Comparison of ENCODE assay signal across 8 mouse cellular contexts in genomic region chr6:28423313-28423712, GRCm38 (mm10). TPM values are rescaled to one million over a fixed set of nuclear protein-coding genes. Genes with fewer than 3 reads are reported as not detected.
DNase-seq lines count a peak whose midpoint lies in the region; ATAC-seq lines count a peak whose summit lies in the region.

TSS of gene Arf5 (plus strand) at chr6:28423560.

- peak; percentile 86 for ATAC-seq in hindbrain, embryonic 11.5 days (ENCODE audit: low FRiP score)

- H3K36me3 ChIP-seq in hindbrain, embryonic 11.5 days (ENCODE audit: control insufficient read depth, insufficient read depth, low read length) = peaks cover 4% of the 10 kb centered on the region; the same call in 1 of the 2 replicates

- peak; percentile 91 for DNase-seq in MN1 (ENCODE audit: low spot score)
- DNase-seq in cerebellum, adult 9-10 months = peak; percentile 92
- DNase-seq in frontal cortex, adult 2 months (ENCODE audit: extremely low spot score in 1 of 2, low spot score in 1 of 2) = peak; percentile 76 to 95
- peak; percentile 94 for DNase-seq in hindbrain, embryonic 11.5 days (ENCODE audit: low spot score)
- peak; percentile 94 to 96 for DNase-seq in layer of hippocampus, postnatal 10 days (ENCODE audit: low spot score in 2 of 2)
- DNase-seq in lung, postnatal 10 days = peak; percentile 97
- peak; percentile 96 for DNase-seq in ovary, postnatal 36 days (ENCODE audit: low spot score)
- peak; percentile 97 for DNase-seq in thymus, postnatal 25 days

- peak within 1 kb of the TSS; percentile 89 for H3K4me3 ChIP-seq in hindbrain, embryonic 11.5 days (ENCODE audit: low read depth, low read length)

- peak within 1 kb of the TSS; percentile 79 for H3K27ac ChIP-seq in hindbrain, embryonic 11.5 days (ENCODE audit: low read depth, low read length)

- no peaks in the 10 kb centered on the region for H3K27me3 ChIP-seq in hindbrain, embryonic 11.5 days (ENCODE audit: control insufficient read depth, insufficient read depth, low read length)

- H3K9ac ChIP-seq in hindbrain, embryonic 11.5 days (ENCODE audit: low read depth, low read length) = peak within 1 kb of the TSS; percentile 97

- H3K9me3 ChIP-seq in hindbrain, embryonic 11.5 days (ENCODE audit: control insufficient read depth, low read length) = no peaks in the 10 kb centered on the region

- H3K4me1 ChIP-seq in hindbrain, embryonic 11.5 days (replicated peaks; ENCODE audit: control insufficient read depth, insufficient read depth, low read length) = peaks cover 5% of the 10 kb centered on the region; the same call in 1 of the 2 replicates

- H3K4me2 ChIP-seq in hindbrain, embryonic 11.5 days (replicated peaks; ENCODE audit: low read depth, low read length) = peak within 1 kb of the TSS; percentile 51

- WGBS in hindbrain, embryonic 11.5 days = 1% methylated on average over 20 of the region's 42 CpGs

RNA-seq across cellular contexts. Expression of gene Arf5, which starts in this region (rescaled TPM):
- 400 and 444 TPM in 2 replicates for polyA plus RNA-seq in frontal cortex, adult 2 months (2012; rRNA removed)
- 271 and 322 TPM in 2 replicates for polyA plus RNA-seq in hindbrain, embryonic 11.5 days (2014; fragmentation: Nextera tagmentation; extraction: Ambion mirVana)
- total RNA-seq in layer of hippocampus, postnatal 10 days (2021) = 100 to 1,000 TPM; 391 to 393 TPM

Comparison
In these comparisons a context has a peak if more than half of its experiments do, and no peak if none do; other contexts are left out.
1. Peak in every context shown above with its lines: DNase-seq, ATAC-seq, H3K4me3 ChIP-seq and H3K27ac ChIP-seq.